Mouse (Mus musculus) CH12.LX (cell line): Measurements from ENCODE around the gene Sptbn1.

Experiments used
- E2F4 ChIP-seq: IDR thresholded peaks from 2 replicates; pipeline ENCODE4 v1.6.1; 2011; ENCODE audit warnings: low read depth, low read length, improper control_type of control experiment; ENCODE audit not compliant: insufficient replicate concordance
- ELF1 ChIP-seq: IDR thresholded peaks from 2 replicates; pipeline ENCODE4 v1.6.1; 2014; ENCODE audit warnings: low read depth, mild to moderate bottlenecking, inconsistent platforms, low read length, improper control_type of control experiment
- ETS1 ChIP-seq: conservative IDR thresholded peaks from 2 replicates; pipeline ENCODE4 v1.6.1; 2012; ENCODE audit warnings: low read depth, mild to moderate bottlenecking, inconsistent platforms, low read length, improper control_type of control experiment, moderate library complexity
- HCFC1 ChIP-seq: IDR thresholded peaks from 2 replicates; pipeline ENCODE4 v1.6.1; 2012; ENCODE audit warnings: low read depth, mild to moderate bottlenecking, inconsistent platforms, low read length, improper control_type of control experiment
- KAT2A ChIP-seq: IDR thresholded peaks from 2 replicates; pipeline ENCODE4 v1.6.1; 2012; ENCODE audit warnings: low read length, improper control_type of control experiment, inconsistent platforms; ENCODE audit not compliant: insufficient replicate concordance
- POLR2A ChIP-seq: IDR thresholded peaks from 2 replicates; pipeline ENCODE4 v1.6.1; 2011; ENCODE audit warnings: low read depth, mild to moderate bottlenecking, improper control_type of control experiment, low read length
- SIN3A ChIP-seq: IDR thresholded peaks from 2 replicates; pipeline ENCODE4 v1.6.1; 2012; ENCODE audit warnings: low read length, improper control_type of control experiment, inconsistent platforms
- ZC3H11A ChIP-seq: IDR thresholded peaks from 2 replicates; pipeline ENCODE4 v1.6.1; 2012; ENCODE audit warnings: low read depth, mild to moderate bottlenecking, inconsistent platforms, low read length, improper control_type of control experiment
- ZMIZ1 ChIP-seq: IDR thresholded peaks from 2 replicates; pipeline ENCODE4 v1.6.1; 2012; ENCODE audit warnings: low read depth, mild to moderate bottlenecking, inconsistent platforms, low read length, improper control_type of control experiment

DNA sequence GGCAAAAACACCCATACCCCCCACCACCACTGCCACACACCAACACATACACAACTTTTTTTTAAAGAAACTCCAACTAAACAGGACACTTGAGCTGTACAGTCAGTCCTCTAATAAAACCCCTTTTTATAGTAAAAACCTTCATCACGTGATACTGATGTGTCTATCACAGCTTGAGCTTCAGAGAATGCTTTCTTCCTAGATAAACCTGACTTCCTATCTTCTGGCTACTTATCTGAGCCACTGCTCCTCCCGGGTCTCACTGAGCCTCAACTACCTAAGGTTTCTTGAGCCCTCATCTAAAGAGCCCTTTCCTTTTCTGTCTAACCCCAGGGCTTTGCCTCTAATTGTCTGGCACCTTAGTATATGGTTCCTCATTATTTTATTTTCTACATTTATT, 113.0 kb downstream of the Sptbn1 start:
- TF ChIP-seq KAT2A (no peak), ZMIZ1 (no peak), ZC3H11A (no peak), HCFC1 (no peak), POLR2A (no peak), E2F4 (no peak), SIN3A (no peak), ETS1 (no peak), ELF1 (no peak)
